Mouse (Mus musculus) left cerebral cortex, adult 2 months (tissue): ENCODE data around the gene 9130213A22Rik. TPM values are rescaled to one million over a fixed set of nuclear protein-coding genes. Genes with fewer than 3 reads are reported as not detected.

Experiments
- DNase-seq, 2 experiments: peaks; one replicate each; pipeline ENCODE4 v3.0.0; 2021 to 2022; ENCODE audit warnings: low spot score in 2 of 2, mixed read lengths in 1 of 2; ENCODE audit errors: extremely low spot score in 1 of 2
- H3K27ac ChIP-seq: fragments of 200-600 bp; 2 replicates; pipeline ENCODE4 v1.8.1; 2022
- H3K4me3 ChIP-seq: fragments of 200-600 bp; 2 replicates; pipeline ENCODE4 v1.8.1; 2022
- CTCF ChIP-seq: fragments of 200-600 bp; IDR thresholded peaks from 2 replicates; pipeline ENCODE4 v1.8.1; 2022; ENCODE audit warnings: antibody characterized with exemption, mild to moderate bottlenecking, moderate library complexity
- intact Hi-C: fragments of 180-260 bp; cut with DNase I; formaldehyde crosslinking; loops from one replicate; pipeline ENCODE4 v1.15.1; 2025
- total RNA-seq, 2 experiments: library from RNA; stranded (reverse); gene quantifications; 2 replicates each; pipeline ENCODE4 v1.2.3; 2021

Gene 9130213A22Rik
- total RNA-seq, 2 experiments from 2014 or later, result 1.3 to 1.4 TPM

GRCm38 (mm10) chr11:69134622-69134968, 12.2 kb upstream of the 9130213A22Rik start:
- intact Hi-C loops, result loop anchor here (5.0 kb wide), 1 partner anchor 98 kb away; no protein-coding TSS in a partner anchor
- Histone ChIP-seq H3K4me3 (peak overlapping the region; percentile 51), H3K27ac (peak overlapping the region; percentile 22)
- TF ChIP-seq CTCF, result no peak
- no peak for DNase-seq

GRCm38 (mm10) chr11:69133923-69134621, 11.7 kb upstream of the 9130213A22Rik start:
- intact Hi-C loops, result loop anchor here (5.0 kb wide), 1 partner anchor 98 kb away; no protein-coding TSS in a partner anchor
- DNase-seq, result peak; percentile 81 to 84
- peak overlapping the region; percentile 51 for H3K4me3 ChIP-seq
- TF ChIP-seq CTCF, result peak; percentile 49
- H3K27ac ChIP-seq, result peak overlapping the region; percentile 22

GRCm38 (mm10) chr11:69133566-69133922, 11.2 kb upstream of the 9130213A22Rik start:
- no peak for DNase-seq
- Histone ChIP-seq H3K27ac (peak overlapping the region; percentile 22), H3K4me3 (peak overlapping the region; percentile 51)
- TF ChIP-seq CTCF, result no peak
- intact Hi-C loops, result loop anchor here (5.0 kb wide), 1 partner anchor 99 kb away; no protein-coding TSS in a partner anchor

GRCm38 (mm10) chr11:69128426-69129122, 6.2 kb upstream of the 9130213A22Rik start:
- TF ChIP-seq CTCF, result no peak
- H3K27ac ChIP-seq, result no peak overlapping the region
- intact Hi-C loops, result no loop called here
- no peak overlapping the region for H3K4me3 ChIP-seq
- DNase-seq, result no peak

GRCm38 (mm10) chr11:69126706-69127095, 4.3 kb upstream of the 9130213A22Rik start:
- intact Hi-C loops, result no loop called here
- H3K27ac ChIP-seq, result no peak overlapping the region
- no peak for DNase-seq
- no peak for TF ChIP-seq CTCF
- no peak overlapping the region for H3K4me3 ChIP-seq

- Histone ChIP-seq H3K27ac (peak overlapping the region; percentile 89), H3K4me3 (peak overlapping the region; percentile 67)
- DNase-seq, result peak in 1 of 2 experiments; percentile 33
- intact Hi-C loops, result loop anchor here (1.0 kb wide), 2 partner anchors 24 to 63 kb away; no protein-coding TSS in a partner anchor
- no peak for TF ChIP-seq CTCF
These were observed 3.7 kb upstream of the 9130213A22Rik start for GRCm38 (mm10) chr11:69125919-69126705.

- no peak for DNase-seq
- H3K27ac ChIP-seq, result peak within 1 kb of the TSS; percentile 89
- intact Hi-C loops, result loop anchor here (1.0 kb wide), 2 partner anchors 25 to 62 kb away; no protein-coding TSS in a partner anchor
- peak within 1 kb of the TSS; percentile 67 for H3K4me3 ChIP-seq
- no peak for TF ChIP-seq CTCF
These were observed 3.3 kb upstream of the 9130213A22Rik start, which contains the start of gene Aloxe3 for GRCm38 (mm10) chr11:69125852-69125918. TSS of gene Aloxe3 (plus strand) at chr11:69125896.

GRCm38 (mm10) chr11:69125041-69125851, 2.9 kb upstream of the 9130213A22Rik start:
- intact Hi-C loops, result loop anchor here (1.0 kb wide), 2 partner anchors 25 to 62 kb away; no protein-coding TSS in a partner anchor
- peak; percentile 71 for TF ChIP-seq CTCF
- peak overlapping the region; percentile 67 for H3K4me3 ChIP-seq

GRCm38 (mm10) chr11:69124498-69124847, 2.1 kb upstream of the 9130213A22Rik start:
- peak overlapping the region; percentile 30; the same call in 1 of the 2 replicates for H3K27ac ChIP-seq
- intact Hi-C loops, result loop anchor here (1.0 kb wide), 1 partner anchor 83 kb away; no protein-coding TSS in a partner anchor
- peak overlapping the region; percentile 67 for H3K4me3 ChIP-seq
- no peak for TF ChIP-seq CTCF
- DNase-seq, result peak; percentile 65

More at GRCm38 (mm10) chr11:69125041-69125851, 2.9 kb upstream of the 9130213A22Rik start:
- DNase-seq, result peak; percentile 76 to 78
- peak overlapping the region; percentile 89 for H3K27ac ChIP-seq

GRCm38 (mm10) chr11:69123693-69124497, 1.5 kb upstream of the 9130213A22Rik start:
- H3K4me3 ChIP-seq, result peak overlapping the region; percentile 65
- peak; percentile 91 to 95 for DNase-seq
- H3K27ac ChIP-seq, result peak overlapping the region; percentile 94
- no peak for TF ChIP-seq CTCF
- intact Hi-C loops, result loop anchor here (1.0 kb wide), 1 partner anchor 83 kb away; no protein-coding TSS in a partner anchor
